Comparison of ENCODE assay signal across 15 mouse cellular contexts in the genomic region with DNA sequence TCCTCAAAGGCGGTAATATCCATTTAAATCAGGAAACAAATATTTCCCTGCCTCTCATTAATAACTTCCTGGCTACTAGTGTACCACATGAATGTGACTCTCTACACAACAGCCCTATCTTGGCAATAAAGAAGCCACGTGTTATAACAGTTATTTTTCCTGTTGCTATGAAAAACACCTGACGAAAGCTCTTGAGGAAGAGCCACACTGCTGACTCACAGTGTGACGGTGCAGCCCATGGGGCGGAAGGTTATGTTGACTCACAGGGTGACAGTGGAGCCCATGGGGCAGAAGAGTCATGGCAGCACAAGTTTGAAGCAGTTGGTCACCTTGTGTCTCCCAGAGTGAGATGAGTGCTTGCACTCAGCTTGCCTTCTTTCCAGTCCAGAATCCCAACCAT. TPM values are rescaled to one million over a fixed set of nuclear protein-coding genes. Genes with fewer than 3 reads are reported as not detected.
DNase-seq lines count a peak whose midpoint lies in the region; ATAC-seq and TF ChIP-seq lines count a peak whose summit lies in the region.
"Had no signal": no experiment of that assay in that cellular context is flagged by ENCODE, and none has a peak within 500 bp of the region (broad histone marks: within the 10 kb centered on the region; RNA-seq: fewer than 3 reads in every experiment).

No protein-coding gene starts in this region.

- no peaks in the 10 kb centered on the region for H3K27me3 ChIP-seq in lung, postnatal 0 days (replicated peaks; ENCODE audit: insufficient read depth, low read length)
- no peaks in the 10 kb centered on the region for H3K27me3 ChIP-seq in Patski
- no peaks in the 10 kb centered on the region; the same call in 1 of the 2 replicates for H3K27me3 ChIP-seq in forebrain, embryonic 10.5 days (ENCODE audit: poor library complexity, severe bottlenecking)
- H3K27me3 ChIP-seq: lung, embryonic 15.5 days had no signal

- no peak for TF ChIP-seq EP300 in lung, postnatal 0 days (IDR thresholded peaks at IDR 0.05)

- no peak overlapping the region for H3K4me2 ChIP-seq in lung, postnatal 0 days (replicated peaks; ENCODE audit: low read depth, low read length)
- H3K4me2 ChIP-seq: heart, embryonic 15.5 days; lung, embryonic 15.5 days had no signal

- DNase-seq in lung, postnatal 0 days (ENCODE audit: low spot score) = no peak
- DNase-seq in lung, postnatal 4 days = no peak
- DNase-seq in Patski (ENCODE audit: low read depth, low spot score) = peak; percentile 25
- peak; percentile 78 for DNase-seq in large intestine, adult 2 months (ENCODE audit: low read depth, low spot score)
- DNase-seq in forebrain, embryonic 10.5 days (ENCODE audit: extremely low spot score, low spot score) = no peak
- no peak for DNase-seq in T-cell, adult 2 months (ENCODE audit: low spot score)
- DNase-seq in layer of hippocampus, postnatal 14 days (ENCODE audit: low spot score in 2 of 2) = no peak
- DNase-seq: cerebellum, postnatal 25 days; gastrocnemius, adult 2 months; kidney, adult 8-10 months had no signal

- WGBS in lung, postnatal 0 days = 58% methylated on average over 5 of the region's 5 CpGs
- 16% methylated on average over 5 of the region's 5 CpGs for WGBS in large intestine, adult 2 months
- WGBS in forebrain, embryonic 10.5 days = 84% methylated on average over 5 of the region's 5 CpGs

- no peak overlapping the region for H3K27ac ChIP-seq in lung, postnatal 0 days (ENCODE audit: low read length)
- H3K27ac ChIP-seq in forebrain, embryonic 10.5 days = no peak overlapping the region
- H3K27ac ChIP-seq: gastrocnemius, adult 2 months; heart, embryonic 15.5 days; lung, embryonic 15.5 days had no signal

- CTCF ChIA-PET in Patski (lab: Charles Lee) = no interaction called here

- in situ Hi-C loops in Patski (cut with MboI; ENCODE audit: low pct_unique_long_range_greater_than_20kb) = no loop called here

- H3K4me1 ChIP-seq in lung, postnatal 0 days (ENCODE audit: insufficient read depth, low read depth, low read length) = no peaks in the 10 kb centered on the region
- H3K4me1 ChIP-seq in forebrain, embryonic 10.5 days = no peaks in the 10 kb centered on the region
- H3K4me1 ChIP-seq: lung, embryonic 15.5 days had no signal

- no peak overlapping the region for H3K9ac ChIP-seq in lung, postnatal 0 days (replicated peaks; ENCODE audit: low read depth)
- H3K9ac ChIP-seq: heart, embryonic 15.5 days; lung, embryonic 15.5 days had no signal

- H3K36me3 ChIP-seq in lung, postnatal 0 days (ENCODE audit: insufficient read depth, low read length) = no peaks in the 10 kb centered on the region
- H3K36me3 ChIP-seq in forebrain, embryonic 10.5 days (replicated peaks) = no peaks in the 10 kb centered on the region
- H3K36me3 ChIP-seq: heart, embryonic 15.5 days; lung, embryonic 15.5 days had no signal

- H3K9me3 ChIP-seq in lung, postnatal 0 days (ENCODE audit: low read length) = no peaks in the 10 kb centered on the region
- H3K9me3 ChIP-seq in forebrain, embryonic 10.5 days = no peaks in the 10 kb centered on the region
- H3K9me3 ChIP-seq: heart, embryonic 15.5 days; lung, embryonic 15.5 days had no signal

- POLR2A ChIA-PET in Patski (lab: Charles Lee) = no interaction called here

- TF ChIP-seq CTCF in lung, postnatal 0 days (IDR thresholded peaks at IDR 0.05) = no peak
- no peak for TF ChIP-seq CTCF in Patski (IDR thresholded peaks at IDR 0.05)

- H3K4me3 ChIP-seq in lung, postnatal 0 days (ENCODE audit: low read depth, low read length) = no peak overlapping the region
- H3K4me3 ChIP-seq in forebrain, embryonic 10.5 days = no peak overlapping the region
- H3K4me3 ChIP-seq: gastrocnemius, adult 2 months; heart, embryonic 15.5 days; lung, embryonic 15.5 days had no signal

- peak; percentile 49; the same call in 1 of the 2 replicates for ATAC-seq in lung, postnatal 0 days
- peak; percentile 91 for ATAC-seq in Patski
- peak; percentile 97 for ATAC-seq in neutrophil, adult 5-6 weeks (ENCODE audit: extremely low read depth, insufficient number of reproducible peaks, low FRiP score, poor library complexity, severe bottlenecking)

RNA-seq across cellular contexts. Expression of gene Gm11027, which starts 5.7 kb away (rescaled TPM):
- not detected in 2 replicates for polyA plus RNA-seq in lung, postnatal 0 days (2015; fragmentation: Nextera tagmentation; extraction: Ambion mirVana)
- not detected for polyA plus RNA-seq in Patski (2021)
- not detected in 2 replicates for polyA plus RNA-seq in large intestine, adult 2 months (2012; rRNA removed)
- not detected in 2 replicates for total RNA-seq in neutrophil, adult 5-6 weeks (2017)
- polyA plus RNA-seq in forebrain, embryonic 10.5 days (2016; fragmentation: Nextera tagmentation; extraction: Ambion mirVana) = not detected in 2 replicates
- total RNA-seq in layer of hippocampus, postnatal 14 days (2021) = not detected
- total RNA-seq: ES-E14; gastrocnemius, adult 2 months; left cerebral cortex, adult 18-20 months had no signal
- polyA plus RNA-seq: heart, embryonic 15.5 days; lung, embryonic 15.5 days had no signal

RNA-seq across cellular contexts. Expression of gene Wdr60, which starts 6.6 kb away (rescaled TPM):
- polyA plus RNA-seq in lung, postnatal 0 days (2015; fragmentation: Nextera tagmentation; extraction: Ambion mirVana) = 15.4 and 16.6 TPM in 2 replicates
- polyA plus RNA-seq in Patski (2021) = 21.4 TPM
- 1.5 and 1.7 TPM in 2 replicates for polyA plus RNA-seq in large intestine, adult 2 months (2012; rRNA removed)
- 0.74 and 1.6 TPM in 2 replicates for total RNA-seq in neutrophil, adult 5-6 weeks (2017)
- 15.1 and 16.1 TPM in 2 replicates for polyA plus RNA-seq in forebrain, embryonic 10.5 days (2016; fragmentation: Nextera tagmentation; extraction: Ambion mirVana)
- total RNA-seq in layer of hippocampus, postnatal 14 days (2021) = 10 to 100 TPM; 15.2 to 16.5 TPM

RNA-seq across cellular contexts. Expression of gene Esyt2, which starts 11.5 kb away (rescaled TPM):
- polyA plus RNA-seq in lung, postnatal 0 days (2015; fragmentation: Nextera tagmentation; extraction: Ambion mirVana) = 16.7 and 17.2 TPM in 2 replicates
- polyA plus RNA-seq in Patski (2021) = 27.0 TPM
- 10.5 and 15.0 TPM in 2 replicates for polyA plus RNA-seq in large intestine, adult 2 months (2012; rRNA removed)
- 101 and 115 TPM in 2 replicates for total RNA-seq in neutrophil, adult 5-6 weeks (2017)
- 12.0 and 12.6 TPM in 2 replicates for polyA plus RNA-seq in forebrain, embryonic 10.5 days (2016; fragmentation: Nextera tagmentation; extraction: Ambion mirVana)
- total RNA-seq in layer of hippocampus, postnatal 14 days (2021) = 10 to 100 TPM; 64.7 to 65.9 TPM

Comparison
In these comparisons a context has a peak if more than half of its experiments do, and no peak if none do; other contexts are left out.
1. DNase-seq: peak in Patski (single experiment) and large intestine, adult 2 months (single experiment); none in lung, postnatal 0 days (single experiment), lung, postnatal 4 days (0 of 2), forebrain, embryonic 10.5 days (single experiment), T-cell, adult 2 months (single experiment) and layer of hippocampus, postnatal 14 days (0 of 2).
2. Peak in every context shown above with its lines, with median percentiles within 50 percentile points of each other: ATAC-seq.